Mouse (Mus musculus): ENCODE measurements around the gene Spem2.
"Not testable (repeated sequence)": the region's sequence is repeated elsewhere in the genome, so short reads cannot be mapped to it uniquely, and the experiment has no call there.

Gene Spem2

GRCm38 (mm10) chr11:69818365-69818764 is at the start of gene Spem2:
TSS of gene Spem2 (minus strand) at chr11:69818465.
- DNase-seq (ENCODE audit: low read depth, low spot score): no peak

DNA sequence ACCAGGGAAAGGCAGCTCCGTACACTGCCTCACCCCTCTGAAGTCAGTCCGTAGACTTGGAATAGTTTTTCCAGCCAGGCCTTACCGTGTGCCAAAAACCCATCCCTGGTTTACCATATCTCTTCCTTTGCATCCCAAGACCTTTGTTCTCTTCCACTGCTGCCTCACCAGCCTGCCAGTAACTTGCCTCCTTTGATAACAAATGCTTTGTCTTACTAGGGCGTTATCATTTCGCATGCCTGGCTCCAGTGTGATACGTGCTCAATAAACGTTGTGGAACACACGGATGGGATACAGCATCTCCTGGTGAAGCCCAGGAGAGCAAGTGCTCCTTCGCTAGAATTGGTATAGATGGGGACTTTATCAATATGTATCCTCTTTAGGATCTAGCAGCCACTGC is 49.1 kb upstream of the Spem2 start:
- DNase-seq (ENCODE audit: low read depth, low spot score): no peak

GRCm38 (mm10) chr11:69865561-69865960 is 47.3 kb upstream of the Spem2 start:
- DNase-seq (ENCODE audit: low read depth, low spot score): no peak

DNA sequence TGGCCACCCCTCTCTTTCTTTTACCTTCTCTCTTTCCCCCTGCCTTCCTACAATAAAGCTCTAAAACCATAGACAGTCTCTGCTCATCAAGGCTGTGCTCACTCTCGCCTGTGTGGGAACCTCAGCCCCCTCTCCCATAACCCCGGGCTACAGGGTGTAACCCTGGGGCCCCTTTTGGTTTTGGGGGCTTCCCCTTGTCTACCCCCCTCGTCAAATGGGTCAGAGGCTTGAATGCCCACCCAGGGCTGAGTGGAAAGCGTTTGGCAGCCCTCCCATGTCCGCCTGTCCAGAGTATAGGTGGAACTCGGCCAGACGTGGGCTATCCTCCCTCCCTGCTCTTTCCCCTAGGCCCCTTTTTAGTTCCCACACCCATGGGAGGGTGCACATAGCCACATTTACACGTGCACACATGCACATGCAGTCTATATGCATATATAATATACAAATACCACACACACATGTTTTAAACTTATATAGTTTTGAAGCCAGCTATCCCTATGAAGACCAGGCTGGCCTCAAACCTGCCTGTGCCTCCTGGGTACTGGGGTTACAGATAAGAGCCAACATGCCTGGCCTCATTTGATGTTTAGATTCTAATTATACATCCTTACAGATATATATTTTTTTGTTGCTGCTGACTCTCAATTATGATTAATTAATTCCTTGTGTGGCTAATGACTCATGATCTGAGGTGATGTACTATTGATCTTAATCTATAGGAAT is 46.0 kb upstream of the Spem2 start:
- no peak for DNase-seq (ENCODE audit: low read depth, low spot score)

GRCm38 (mm10) chr11:69863729-69864128 is 45.5 kb upstream of the Spem2 start:
- DNase-seq (ENCODE audit: low read depth, low spot score): not testable (repeated sequence)

GRCm38 (mm10) chr11:69858113-69858998 is 40.1 kb upstream of the Spem2 start, which contains the start of gene Tnk1:
TSS of gene Tnk1 (minus strand) at chr11:69858730.
- DNase-seq (ENCODE audit: low read depth, low spot score): no peak

DNA sequence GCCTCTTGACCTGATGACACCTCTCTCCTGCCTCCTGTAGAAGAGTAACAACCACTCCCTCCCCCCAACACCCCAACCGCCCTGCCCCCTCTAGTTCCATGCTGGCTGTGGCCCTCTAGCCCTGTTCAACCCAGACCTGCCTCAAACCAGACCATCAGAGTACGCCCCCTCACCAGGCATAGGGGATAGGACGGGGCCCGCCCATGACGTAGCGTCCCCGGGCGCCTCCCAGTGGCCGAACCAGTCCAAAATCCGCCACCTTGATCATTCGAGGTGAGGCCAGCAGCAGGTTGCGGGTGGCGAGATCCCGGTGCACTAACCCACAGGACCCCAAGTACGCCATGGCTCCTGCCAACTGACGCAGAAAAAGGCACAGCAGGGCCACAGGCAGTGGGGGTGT is 37.1 kb upstream of the Spem2 start:
- no peak for DNase-seq (ENCODE audit: low read depth, low spot score)

GRCm38 (mm10) chr11:69854680-69855079 is 36.4 kb upstream of the Spem2 start:
- no peak for DNase-seq (ENCODE audit: low read depth, low spot score)

GRCm38 (mm10) chr11:69853994-69854393 is 35.7 kb upstream of the Spem2 start:
- DNase-seq (ENCODE audit: low read depth, low spot score): no peak

DNA sequence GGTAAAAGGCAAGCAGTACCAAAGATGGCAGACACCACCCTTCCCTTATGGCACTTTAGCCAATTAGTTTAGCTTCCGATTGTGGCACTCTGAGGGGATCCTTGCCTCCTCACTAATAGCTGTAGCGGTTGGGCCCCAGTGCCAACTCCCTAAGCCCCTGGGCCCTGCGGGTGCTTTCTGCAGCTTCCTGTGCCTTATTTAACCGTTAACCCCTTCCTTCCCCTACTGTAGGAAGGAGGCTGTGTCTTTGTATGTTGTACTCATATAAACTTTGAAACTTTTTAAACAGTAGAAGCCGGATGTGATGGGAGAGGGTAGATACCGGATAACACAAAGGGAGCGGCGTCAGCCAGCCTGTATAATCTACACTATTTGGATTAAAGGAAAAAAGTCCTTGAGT is 32.5 kb upstream of the Spem2 start:
- DNase-seq (ENCODE audit: low read depth, low spot score): no peak

DNA sequence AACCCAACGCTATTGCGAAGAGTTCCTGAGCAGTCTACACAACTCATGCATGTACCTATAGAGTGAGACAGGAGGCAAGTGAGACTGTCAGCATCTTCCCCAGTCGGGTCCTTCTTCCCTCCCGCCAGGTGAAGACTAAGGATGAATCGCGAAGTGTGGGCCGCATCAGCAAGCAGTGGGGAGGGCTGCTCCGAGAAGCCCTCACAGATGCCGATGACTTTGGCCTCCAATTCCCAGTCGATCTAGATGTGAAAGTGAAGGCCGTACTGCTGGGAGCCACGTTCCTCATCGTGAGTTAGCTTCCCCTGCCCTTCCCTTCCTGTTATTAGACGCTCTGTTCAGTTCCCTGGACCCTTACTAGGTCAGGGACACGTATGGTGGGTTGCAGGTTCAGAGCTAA is 31.6 kb upstream of the Spem2 start:
- DNase-seq (ENCODE audit: low read depth, low spot score): no peak

DNA sequence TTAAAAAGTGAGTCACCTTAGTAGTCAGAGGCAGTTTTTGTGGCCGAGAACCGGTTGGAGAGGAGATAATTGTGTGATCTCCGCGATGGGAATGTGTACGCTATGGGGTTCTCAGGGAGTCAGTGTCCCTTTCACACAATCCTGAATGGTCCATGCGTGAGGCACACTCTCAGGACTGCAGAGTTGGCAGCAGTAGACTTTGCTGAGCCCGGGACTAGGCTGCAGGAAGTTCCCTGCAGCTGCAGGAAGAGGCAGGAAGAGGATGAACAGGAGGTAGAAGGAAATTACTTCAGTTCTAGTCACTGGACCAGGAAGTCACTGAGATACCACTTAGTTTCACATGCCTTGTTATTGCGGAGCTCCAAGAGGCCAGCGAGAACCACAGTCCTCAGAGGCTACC is 30.9 kb upstream of the Spem2 start:
- no peak for DNase-seq (ENCODE audit: low read depth, low spot score)

DNA sequence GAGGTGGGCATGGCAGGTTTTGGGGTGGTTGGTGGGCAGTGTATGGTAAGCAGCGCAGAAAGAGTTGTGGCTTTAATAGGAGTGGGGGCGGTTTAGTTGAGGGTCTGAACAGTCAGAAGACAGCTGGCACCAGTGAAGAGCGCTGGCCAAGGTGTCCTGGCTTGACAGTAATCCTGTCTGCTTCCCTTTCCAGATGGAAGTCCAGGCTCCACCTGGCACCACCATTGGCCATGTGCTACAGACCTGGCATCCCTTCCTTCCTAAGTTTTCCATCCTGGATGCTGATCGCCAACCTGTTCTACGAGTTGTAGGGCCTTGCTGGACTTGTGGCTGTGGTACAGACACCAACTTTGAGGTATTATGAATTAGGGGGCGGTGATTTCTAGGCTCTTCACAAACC is 29.8 kb upstream of the Spem2 start:
- DNase-seq (ENCODE audit: low read depth, low spot score): no peak

GRCm38 (mm10) chr11:69846738-69847688 is 28.7 kb upstream of the Spem2 start:
- no peak for DNase-seq (ENCODE audit: low read depth, low spot score)

GRCm38 (mm10) chr11:69846198-69846680 is 28.0 kb upstream of the Spem2 start, which contains the start of gene Plscr3:
TSS of gene Plscr3 (plus strand) at chr11:69846376.
- DNase-seq (ENCODE audit: low read depth, low spot score): peak; percentile 93

GRCm38 (mm10) chr11:69838714-69839104 is 20.4 kb upstream of the Spem2 start:
- DNase-seq (ENCODE audit: low read depth, low spot score): no peak

DNA sequence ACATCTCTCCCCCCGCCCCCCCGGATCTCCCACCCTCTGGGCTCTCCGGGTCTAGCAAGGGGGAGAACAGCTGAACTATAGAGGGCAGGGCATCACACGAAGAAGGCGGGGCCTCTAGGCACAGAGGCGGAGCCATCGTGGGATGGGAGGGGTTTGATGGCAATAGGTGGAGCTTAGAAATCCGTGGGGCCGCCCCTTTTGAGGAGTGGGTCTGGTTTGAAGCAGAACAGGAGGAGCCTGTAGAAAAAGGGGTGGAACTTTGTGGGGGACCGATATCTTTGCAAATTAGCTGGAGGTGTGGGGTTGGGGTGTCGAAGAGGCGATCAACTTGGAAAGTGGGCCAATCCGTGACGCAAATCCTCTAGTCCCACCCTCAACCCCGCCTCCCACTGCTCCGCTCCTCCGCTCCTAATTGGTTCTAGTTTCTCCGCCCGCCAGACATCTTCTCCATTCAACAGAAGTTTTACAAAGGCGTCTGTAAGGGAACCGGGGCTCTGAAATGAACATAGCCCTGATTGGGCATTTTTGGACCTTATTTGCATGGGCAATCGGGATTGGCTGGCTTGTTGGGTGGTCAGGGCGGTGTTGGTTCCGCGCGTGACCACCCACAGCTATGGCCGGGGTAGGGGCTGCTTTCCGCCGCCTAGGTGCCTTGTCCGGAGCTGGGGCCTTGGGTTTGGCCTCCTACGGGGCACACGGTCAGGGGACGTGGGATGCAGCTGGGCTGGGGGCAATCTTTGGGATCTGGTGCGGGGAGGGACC is 19.9 kb upstream of the Spem2 start, which contains the start of gene Tmem256:
TSS of gene Tmem256 (plus strand) at position 563 of the 762 bp plus-strand sequence.
- DNase-seq (ENCODE audit: low read depth, low spot score): peak; percentile 97

GRCm38 (mm10) chr11:69837604-69837951 is 19.3 kb upstream of the Spem2 start, which contains the start of gene Nlgn2:
TSS of gene Nlgn2 (minus strand) at chr11:69837784.
- DNase-seq (ENCODE audit: low read depth, low spot score): no peak

DNA sequence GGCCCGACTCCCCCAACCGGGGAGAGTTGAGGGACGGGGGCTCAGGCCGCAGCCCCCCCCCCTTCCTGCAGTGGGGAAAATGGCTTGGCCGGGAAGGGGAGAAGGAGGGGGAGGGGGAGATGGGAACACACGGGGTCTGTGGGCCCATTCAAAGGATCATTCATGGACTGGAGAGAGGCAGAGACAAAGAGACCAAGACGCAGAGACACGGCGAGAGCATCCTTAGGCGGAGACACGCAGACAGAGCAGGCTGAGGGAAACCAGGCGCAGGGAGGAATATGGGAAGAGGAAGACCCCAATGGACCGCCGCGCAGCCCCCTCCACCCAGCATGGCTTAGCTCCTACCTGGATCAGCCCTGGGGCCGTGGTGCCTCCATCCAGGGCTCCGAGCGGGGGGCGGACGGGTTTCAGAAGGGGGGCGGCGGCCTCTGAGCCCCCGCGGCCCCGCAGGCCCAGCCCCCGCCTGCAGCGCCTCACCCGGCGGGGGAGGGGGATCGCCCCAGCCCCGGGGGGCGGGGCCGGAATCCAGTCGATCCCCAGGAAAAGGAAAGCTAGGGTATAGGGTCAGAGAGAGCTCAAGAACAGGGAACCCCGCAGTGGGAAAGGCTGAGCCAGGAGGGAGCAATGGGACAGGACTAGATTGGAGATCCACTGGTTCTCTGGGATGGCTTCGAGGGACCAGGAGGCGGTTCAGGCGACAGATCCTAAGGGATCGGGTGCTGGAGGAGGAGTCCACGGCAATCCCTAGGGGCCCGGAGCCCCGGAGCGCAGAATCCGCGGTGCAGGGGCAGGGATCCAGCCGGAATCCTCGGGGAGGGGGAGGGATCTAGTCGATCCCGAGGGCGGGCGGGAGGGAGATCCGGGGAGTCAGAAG is 18.7 kb upstream of the Spem2 start:
- DNase-seq (ENCODE audit: low read depth, low spot score): no peak

DNA sequence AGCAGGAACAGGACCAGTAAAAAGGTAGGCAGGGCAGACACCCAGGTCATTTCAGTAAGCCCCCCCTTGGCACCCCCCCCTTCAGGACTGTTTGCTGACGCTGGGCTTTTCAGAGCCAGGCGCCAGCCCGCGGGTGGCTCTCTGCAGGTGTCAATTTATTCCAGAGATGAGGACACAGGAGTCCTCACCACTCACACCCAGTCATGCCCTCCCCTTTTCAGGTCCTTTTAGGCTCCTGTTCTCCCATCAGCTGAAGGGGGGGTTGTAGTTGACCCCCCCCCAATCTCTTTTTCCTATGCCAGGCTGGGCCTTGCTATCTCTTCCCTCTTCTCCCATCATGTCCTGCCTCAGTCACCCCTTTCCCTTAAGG is 17.7 kb upstream of the Spem2 start:
- DNase-seq (ENCODE audit: low read depth, low spot score): no peak

Data from forelimb bud, embryonic 11.5 days (tissue).